Mouse (Mus musculus) heart, adult 2 months (tissue): ENCODE results near the gene Tmem107.

Source experiments
- CTCF ChIP-seq: fragments of 200-600 bp; IDR thresholded peaks from 2 replicates; pipeline ENCODE4 v1.8.1; 2022; ENCODE audit warnings: antibody characterized with exemption, mild to moderate bottlenecking, moderate library complexity
- EP300 ChIP-seq: fragments of 200-500 bp; IDR thresholded peaks from 2 replicates; pipeline ENCODE4 v1.6.1; 2011; ENCODE audit warnings: low read depth, low read length, control low read depth; ENCODE audit not compliant: insufficient read depth
- POLR2A ChIP-seq: fragments of 200-500 bp; IDR thresholded peaks from 2 replicates; pipeline ENCODE4 v1.6.1; 2011; ENCODE audit warnings: mild to moderate bottlenecking, low read depth, low read length, control low read depth; ENCODE audit not compliant: insufficient read depth

DNA sequence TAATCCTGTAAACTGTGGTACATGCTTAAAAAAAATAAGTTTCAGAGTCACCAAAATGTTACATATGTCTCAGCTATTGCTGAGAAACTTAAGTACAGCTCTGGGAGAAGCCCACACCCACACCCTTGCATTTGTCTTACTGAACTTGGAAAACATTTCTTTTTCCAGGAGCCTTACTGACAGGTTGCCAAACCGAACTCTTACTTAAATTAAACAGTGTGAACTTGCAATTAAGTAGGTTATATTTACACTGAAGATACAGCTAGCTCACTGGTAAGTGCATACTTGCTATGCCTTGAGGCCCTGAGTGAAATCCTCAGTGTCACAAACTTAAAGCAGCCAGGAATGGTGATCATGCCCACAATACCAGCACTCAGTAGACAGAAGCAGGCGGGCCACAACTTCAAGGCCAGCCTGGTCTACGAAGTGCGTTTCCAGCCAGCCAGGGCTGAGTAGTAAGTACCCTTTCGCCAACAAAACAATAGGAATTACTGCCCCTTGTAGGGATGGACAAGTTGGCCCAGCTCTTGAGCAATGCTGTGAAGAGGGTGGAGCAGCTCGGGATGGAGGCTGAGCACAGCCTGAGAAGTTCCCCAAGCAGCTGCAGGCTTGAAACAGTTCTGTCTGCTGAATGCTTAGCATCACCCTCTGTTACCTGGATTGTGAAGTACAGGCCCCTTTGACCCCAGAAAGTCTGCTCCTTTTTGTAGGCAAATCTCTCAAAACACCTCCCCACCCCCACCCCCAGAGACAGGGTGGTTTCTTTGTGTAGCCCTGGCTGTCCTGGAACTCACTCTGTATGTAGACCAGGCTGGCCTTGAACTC is 3.6 kb downstream of the Tmem107 start:
- no peak for TF ChIP-seq CTCF
- no peak for TF ChIP-seq EP300
- TF ChIP-seq POLR2A, result no peak
